Mouse (Mus musculus) megakaryocyte, embryonic 14.5 days (primary cell): ENCODE measurements around the gene Tstd2.

Experiments used
- FLI1 ChIP-seq: IDR thresholded peaks from 2 replicates; pipeline ENCODE4 v1.6.1; 2012; ENCODE audit warnings: low read length, inconsistent platforms, mixed read lengths
- GATA1 ChIP-seq: IDR thresholded peaks from 3 replicates; pipeline ENCODE4 v1.6.1; 2012; ENCODE audit warnings: mixed read lengths, low read length, inconsistent platforms, borderline replicate concordance

DNA sequence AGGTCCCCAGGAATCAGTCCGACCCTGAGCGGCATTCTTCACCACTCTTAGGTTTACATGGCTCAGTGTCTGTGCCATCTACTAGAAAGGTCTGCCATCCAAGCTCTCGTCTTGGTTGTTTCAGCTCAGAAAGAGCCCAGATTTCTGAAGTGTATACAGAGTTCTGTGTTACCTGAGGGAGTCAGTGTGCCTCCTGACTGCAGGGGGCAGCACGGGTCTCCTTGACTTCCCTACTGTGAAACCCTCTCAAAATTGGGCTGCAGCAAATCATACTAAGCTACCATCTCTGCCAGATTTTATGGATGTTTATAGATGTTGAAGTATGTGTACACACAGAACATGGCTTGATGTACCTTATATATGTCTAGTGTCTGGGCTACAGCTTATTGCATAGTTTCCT lies 37.8 kb upstream of the Tstd2 start:
- TF ChIP-seq FLI1 = no peak
- no peak for TF ChIP-seq GATA1
